Mouse (Mus musculus) stomach, embryonic 16.5 days (tissue): ENCODE measurements at regions not wholly inside any gene's neighbourhood (a gene's known extent, or its start where the extent isn't known, plus 50 kb on each side); places are given as distances from the start of the nearest gene placed in this dataset.

Source experiments
- ATAC-seq: fragments of 200-750 bp; cut with Nextera tagmentation; 2 replicates; pipeline ENCODE4 v1.8.0; 2017; ENCODE audit warnings: moderate number of reproducible peaks, moderate TSS enrichment; ENCODE audit not compliant: insufficient read depth, low FRiP score
- H3K27ac ChIP-seq: fragments of 300-500 bp; sonication (generic); 2 replicates; pipeline ENCODE4 v1.5.1; 2014; ENCODE audit warnings: low read length
- H3K27me3 ChIP-seq: fragments of 300-500 bp; sonication (generic); 2 replicates; pipeline ENCODE4 v1.6.1; 2014; ENCODE audit warnings: low read length, control low read depth, mixed read lengths; ENCODE audit not compliant: control insufficient read depth, insufficient read depth
- H3K36me3 ChIP-seq: fragments of 300-500 bp; sonication (generic); 2 replicates; pipeline ENCODE4 v1.6.1; 2014; ENCODE audit warnings: low read length; ENCODE audit not compliant: control insufficient read depth, insufficient read depth
- H3K4me1 ChIP-seq: fragments of 300-500 bp; sonication (generic); 2 replicates; pipeline ENCODE4 v1.6.1; 2014; ENCODE audit warnings: low read length, control low read depth, mixed read lengths; ENCODE audit not compliant: control insufficient read depth, insufficient read depth
- H3K4me2 ChIP-seq: fragments of 300-500 bp; sonication (generic); 2 replicates; pipeline ENCODE4 v1.6.1; 2014; ENCODE audit warnings: low read depth, low read length, mixed read lengths
- H3K4me3 ChIP-seq: fragments of 300-500 bp; sonication (generic); replicated peaks from 2 replicates; pipeline ENCODE4 v1.5.1; 2014; ENCODE audit warnings: mild to moderate bottlenecking, low read length
- H3K9ac ChIP-seq: fragments of 300-500 bp; sonication (generic); 2 replicates; pipeline ENCODE4 v1.6.1; 2014; ENCODE audit warnings: low read length
- H3K9me3 ChIP-seq: fragments of 300-500 bp; sonication (generic); replicated peaks from 2 replicates; pipeline ENCODE4 v1.6.1; 2016; ENCODE audit warnings: low read length, control low read depth; ENCODE audit not compliant: control insufficient read depth
- WGBS: fragments of 180-500 bp; shearing (Covaris S2); extraction: QIAGEN DNeasy Blood & Tissue Kit; methylation state at CpG from one replicate; pipeline ENCODE4 v1.1.7; 2014; 5-methylcytosine and 5-hydroxymethylcytosine counted together

- Histone ChIP-seq H3K36me3 (no peaks in the 10 kb centered on the region), H3K4me2 (no peak overlapping the region), H3K9me3 (no peaks in the 10 kb centered on the region), H3K27me3 (no peaks in the 10 kb centered on the region), H3K4me3 (no peak overlapping the region), H3K4me1 (no peaks in the 10 kb centered on the region), H3K27ac (no peak overlapping the region), H3K9ac (no peak overlapping the region)
- WGBS: 79% methylated on average over 3 of the region's 3 CpGs
- ATAC-seq: no peak
Observed at GRCm38 (mm10) chr12:95576772-95577171, 115.3 kb upstream of the Flrt2 start.

DNA sequence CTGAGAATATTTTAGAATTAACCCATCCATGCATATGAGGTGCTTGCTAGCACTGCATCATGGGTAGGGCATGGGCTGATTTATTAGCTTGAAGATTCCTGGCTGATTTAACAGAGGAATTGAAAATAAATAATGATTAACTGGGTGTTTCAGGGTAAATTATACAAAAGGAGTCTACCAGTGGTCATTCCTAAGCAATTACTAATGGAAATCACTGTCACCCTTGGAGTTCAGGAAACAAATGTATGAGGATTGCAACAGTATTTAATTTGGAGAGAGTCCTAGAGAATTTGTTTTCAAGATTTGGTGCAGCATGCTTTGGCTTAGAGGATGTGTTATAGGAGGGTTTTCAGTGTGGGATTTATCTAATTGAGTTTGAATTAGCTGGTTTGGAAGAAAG is 103.0 kb upstream of the Flrt2 start:
- no peak for ATAC-seq
- Histone ChIP-seq H3K9me3 (no peaks in the 10 kb centered on the region), H3K4me1 (no peaks in the 10 kb centered on the region), H3K4me2 (no peak overlapping the region), H3K27me3 (no peaks in the 10 kb centered on the region), H3K27ac (no peak overlapping the region), H3K36me3 (no peaks in the 10 kb centered on the region), H3K9ac (no peak overlapping the region), H3K4me3 (no peak overlapping the region)

- no peaks in the 10 kb centered on the region for H3K36me3 ChIP-seq
- no peaks in the 10 kb centered on the region for H3K4me1 ChIP-seq
- whole genome bisulfite sequencing: 65% methylated on average over 1 of the region's 1 CpGs
Observed at GRCm38 (mm10) chr12:95619281-95619680, 72.7 kb upstream of the Flrt2 start.

DNA sequence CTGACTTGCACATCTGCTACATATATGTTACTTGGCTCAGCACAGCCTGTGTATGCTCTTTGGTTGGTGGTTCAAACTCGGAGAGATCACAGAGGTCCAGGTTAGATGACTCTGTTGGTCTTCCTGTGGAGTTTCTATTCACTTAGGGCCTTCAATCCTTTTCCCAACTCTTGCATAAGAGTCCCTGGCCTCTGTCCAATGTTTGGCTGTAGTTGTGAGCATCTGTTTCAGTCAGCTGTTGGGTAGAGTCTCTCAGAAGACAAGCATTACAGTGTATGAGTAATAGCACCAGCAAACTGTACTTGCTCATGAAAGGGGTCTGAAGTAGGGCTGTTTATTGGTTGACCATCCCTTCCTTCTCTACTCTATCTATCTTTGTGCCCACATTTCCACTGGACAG is 61.0 kb upstream of the Flrt2 start:
- no peaks in the 10 kb centered on the region for H3K36me3 ChIP-seq
- H3K27ac ChIP-seq: no peak overlapping the region
- no peaks in the 10 kb centered on the region for H3K9me3 ChIP-seq
- H3K4me3 ChIP-seq: no peak overlapping the region
- no peaks in the 10 kb centered on the region for H3K4me1 ChIP-seq
- no peak for ATAC-seq
- no peaks in the 10 kb centered on the region for H3K27me3 ChIP-seq
- no peak overlapping the region for H3K9ac ChIP-seq
- H3K4me2 ChIP-seq: no peak overlapping the region
- WGBS: 85% methylated on average over 1 of the region's 1 CpGs

More at GRCm38 (mm10) chr12:95619281-95619680, 72.7 kb upstream of the Flrt2 start:
- no peak overlapping the region for H3K9ac ChIP-seq
- H3K27me3 ChIP-seq: no peaks in the 10 kb centered on the region
- H3K9me3 ChIP-seq: no peaks in the 10 kb centered on the region
- no peak overlapping the region for H3K4me2 ChIP-seq
- no peak overlapping the region for H3K4me3 ChIP-seq
- ATAC-seq: no peak
- no peak overlapping the region for H3K27ac ChIP-seq

DNA sequence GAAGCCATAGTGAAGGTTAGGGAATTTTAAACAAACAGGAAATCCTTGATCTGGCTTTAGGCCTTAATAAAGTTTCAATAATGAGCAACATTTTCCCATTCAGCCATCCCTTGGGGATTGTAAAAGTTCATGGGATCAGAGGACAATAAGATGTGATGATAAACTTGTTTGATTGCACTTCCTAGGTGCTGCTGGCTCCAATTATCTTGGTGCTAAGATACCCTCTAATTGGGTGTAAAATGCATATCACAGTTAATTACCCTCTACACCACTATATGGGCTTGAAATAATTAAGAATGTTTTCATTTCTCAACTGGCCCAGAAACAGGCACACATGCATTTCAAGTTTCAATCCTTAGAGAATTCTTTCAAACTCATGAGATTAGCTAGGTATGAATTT is 55.4 kb upstream of the Flrt2 start:
- ATAC-seq: no peak
- H3K27me3 ChIP-seq: no peaks in the 10 kb centered on the region
- no peaks in the 10 kb centered on the region for H3K9me3 ChIP-seq
- H3K4me3 ChIP-seq: no peak overlapping the region
- H3K36me3 ChIP-seq: no peaks in the 10 kb centered on the region
- no peak overlapping the region for H3K27ac ChIP-seq
- no peak overlapping the region for H3K9ac ChIP-seq
- H3K4me2 ChIP-seq: no peak overlapping the region
- no peaks in the 10 kb centered on the region for H3K4me1 ChIP-seq

DNA sequence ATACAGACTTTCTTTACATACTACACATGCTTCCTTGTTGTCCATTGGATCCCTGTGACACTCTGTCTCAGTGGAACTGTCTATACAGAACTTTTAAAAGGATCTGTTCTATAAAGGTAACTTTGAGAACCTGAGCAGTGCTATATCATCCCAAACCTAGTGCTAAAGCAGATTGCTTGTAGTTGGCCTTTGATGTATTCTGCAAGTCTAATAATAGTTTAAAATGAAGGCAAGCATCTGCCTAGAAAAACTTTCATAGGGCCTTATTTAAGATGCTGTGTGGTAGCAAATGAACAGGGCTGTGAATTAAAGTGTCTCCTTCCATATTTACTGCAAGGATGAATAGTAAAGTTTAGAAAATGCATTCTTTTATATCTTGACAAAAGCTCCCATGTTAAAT is 52.1 kb upstream of the Flrt2 start:
- no peak for ATAC-seq

GRCm38 (mm10) chr12:95641628-95642027 is 50.4 kb upstream of the Flrt2 start:
- Histone ChIP-seq H3K4me2 (no peak overlapping the region), H3K9ac (no peak overlapping the region), H3K4me1 (no peaks in the 10 kb centered on the region), H3K4me3 (no peak overlapping the region), H3K9me3 (no peaks in the 10 kb centered on the region), H3K27ac (no peak overlapping the region), H3K36me3 (no peaks in the 10 kb centered on the region), H3K27me3 (no peaks in the 10 kb centered on the region)
- peak; percentile 29; the same call in 1 of the 2 replicates for ATAC-seq

More for the DNA sequence above, 52.1 kb upstream of the Flrt2 start:
- no peaks in the 10 kb centered on the region for H3K36me3 ChIP-seq
- no peak overlapping the region for H3K9ac ChIP-seq
- H3K4me1 ChIP-seq: no peaks in the 10 kb centered on the region
- H3K27me3 ChIP-seq: no peaks in the 10 kb centered on the region
- no peak overlapping the region for H3K4me3 ChIP-seq
- no peak overlapping the region for H3K27ac ChIP-seq
- H3K9me3 ChIP-seq: no peaks in the 10 kb centered on the region
- H3K4me2 ChIP-seq: no peak overlapping the region
